Mouse (Mus musculus): ENCODE results near the gene Arhgap1. TPM values are rescaled to one million over a fixed set of nuclear protein-coding genes. Genes with fewer than 3 reads are reported as not detected.
"Not testable (repeated sequence)": the region's sequence is repeated elsewhere in the genome, so short reads cannot be mapped to it uniquely, and the experiment has no call there.

The Arhgap1 gene
- polyA plus RNA-seq (2015; fragmentation: Nextera tagmentation; extraction: Ambion mirVana), result 111 and 114 TPM in 2 replicates

DNA sequence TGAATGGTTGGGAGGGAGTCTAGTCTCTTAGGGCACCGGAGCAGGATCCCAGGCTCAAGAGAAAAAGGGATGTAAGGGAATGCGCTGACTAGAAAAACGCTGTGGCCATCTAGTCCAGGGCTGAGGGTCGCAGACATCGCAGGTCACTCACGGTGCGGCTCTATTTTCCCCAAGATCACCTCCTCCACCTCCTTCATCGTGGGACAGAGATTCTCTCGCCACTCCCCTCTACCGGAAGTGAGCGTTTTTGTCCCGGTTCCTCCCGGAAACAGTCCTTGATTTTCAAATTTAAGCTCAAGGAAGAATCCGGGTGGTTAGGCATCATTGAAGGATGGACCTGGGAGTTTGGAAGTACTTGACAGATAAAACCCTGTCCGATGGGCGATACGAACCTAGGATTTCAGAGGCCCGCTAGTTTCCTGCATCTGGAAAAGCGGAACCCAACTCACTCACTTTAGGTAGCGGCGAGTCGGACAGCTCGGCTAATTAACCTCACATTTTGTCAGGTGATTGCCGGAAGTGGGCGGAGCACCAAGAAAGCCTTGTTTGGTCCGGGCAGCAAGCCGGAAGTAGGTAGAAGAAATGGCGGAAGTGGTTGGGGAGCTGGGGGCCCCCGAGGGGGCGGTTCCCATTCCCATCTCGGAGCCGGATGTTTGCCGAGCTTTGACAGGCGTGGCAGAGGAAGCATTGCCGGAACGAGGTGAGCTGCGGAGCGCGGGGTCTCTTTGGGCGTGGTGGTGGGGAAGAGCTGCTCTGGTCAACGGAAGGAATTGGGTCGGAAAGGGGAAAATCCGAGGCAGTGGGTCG, at the start of gene Arhgap1, which contains the start of gene Zfp408:
Arhgap1 (plus strand) TSS at position 308 of the 807 bp plus-strand sequence.
Zfp408 (minus strand) TSS at position 239 of the 807 bp plus-strand sequence.
- H3K27me3 ChIP-seq (ENCODE audit: insufficient read depth, low read length), result no peaks in the 10 kb centered on the region
- TF ChIP-seq CTCF (IDR thresholded peaks at IDR 0.05; ENCODE audit: low read depth), result no peak
- peak within 1 kb of the TSS; percentile 85 for H3K9ac ChIP-seq (ENCODE audit: low read depth, low read length)
- peaks cover 12% of the 10 kb centered on the region; the same call in 1 of the 2 replicates for H3K4me1 ChIP-seq (replicated peaks; ENCODE audit: insufficient read depth, low read length)
- H3K27ac ChIP-seq, result peak within 1 kb of the TSS; percentile 93
- peak within 1 kb of the TSS; percentile 92 for H3K4me2 ChIP-seq (ENCODE audit: low read length)
- DNase-seq (ENCODE audit: low spot score), result peak; percentile 99
- H3K36me3 ChIP-seq (ENCODE audit: insufficient read depth, low read length), result peaks cover 38% of the 10 kb centered on the region
- H3K9me3 ChIP-seq (replicated peaks; ENCODE audit: low read length), result no peaks in the 10 kb centered on the region
- peak within 1 kb of the TSS; percentile 83 for H3K4me3 ChIP-seq (replicated peaks; ENCODE audit: low read depth, low read length)
- WGBS, result under 1% methylated on average over 44 of the region's 44 CpGs
- ATAC-seq (replicated peaks; ENCODE audit: low FRiP score, low read depth), result peak; percentile 94

DNA sequence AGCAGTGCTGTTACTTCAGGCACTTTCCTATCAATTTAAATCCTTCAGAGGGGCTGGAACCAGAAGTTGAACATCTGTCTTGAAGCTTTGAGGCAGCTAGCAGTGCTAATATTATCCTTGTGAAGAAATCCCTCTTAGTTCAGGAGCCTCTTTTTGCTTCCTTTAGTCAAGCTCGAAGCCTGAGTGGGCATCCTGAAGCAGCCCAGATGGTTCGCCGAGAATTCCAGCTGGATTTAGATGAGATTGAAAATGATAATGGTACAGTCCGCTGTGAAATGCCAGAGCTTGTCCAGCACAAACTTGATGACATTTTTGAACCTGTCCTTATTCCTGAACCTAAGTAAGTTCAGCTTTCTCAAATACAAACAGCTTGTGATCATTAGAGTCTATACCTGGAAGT, 49.2 kb upstream of the Arhgap1 start:
- H3K4me1 ChIP-seq (replicated peaks; ENCODE audit: insufficient read depth, low read length), result no peaks in the 10 kb centered on the region
- no peaks in the 10 kb centered on the region for H3K27me3 ChIP-seq (ENCODE audit: insufficient read depth, low read length)
- DNase-seq (ENCODE audit: low spot score) (no peak), ATAC-seq (replicated peaks; ENCODE audit: low FRiP score, low read depth) (no peak)
- H3K9me3 ChIP-seq (replicated peaks; ENCODE audit: low read length), result no peaks in the 10 kb centered on the region
- H3K36me3 ChIP-seq (ENCODE audit: insufficient read depth, low read length), result peaks cover 63% of the 10 kb centered on the region
- H3K4me3 ChIP-seq (replicated peaks; ENCODE audit: low read depth, low read length), result no peak overlapping the region
- no peak overlapping the region for H3K27ac ChIP-seq
- 96% methylated on average over 4 of the region's 4 CpGs for WGBS
- TF ChIP-seq CTCF (IDR thresholded peaks at IDR 0.05; ENCODE audit: low read depth), result no peak
- no peak overlapping the region for H3K4me2 ChIP-seq (ENCODE audit: low read length)
- H3K9ac ChIP-seq (ENCODE audit: low read depth, low read length), result no peak overlapping the region

DNA sequence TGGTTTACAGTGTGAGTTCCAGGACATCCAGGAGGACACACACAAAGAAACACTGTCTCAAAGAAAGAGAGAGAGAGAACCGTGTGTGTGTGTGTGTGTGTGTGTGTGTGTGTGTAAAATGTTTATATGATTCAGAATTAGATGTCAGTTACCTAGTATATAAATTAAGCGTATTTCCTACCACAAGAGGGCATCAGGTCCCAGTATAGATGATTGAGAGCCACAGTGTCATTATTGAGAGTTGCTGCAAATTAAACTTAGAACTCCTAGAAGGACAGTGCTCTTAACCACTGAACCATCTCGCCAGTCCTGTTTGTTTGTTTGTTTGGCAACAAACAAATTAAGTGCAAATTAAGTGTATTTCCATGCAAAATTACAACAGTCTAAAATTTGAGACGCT, 47.3 kb upstream of the Arhgap1 start:
- Histone ChIP-seq H3K36me3 (ENCODE audit: insufficient read depth, low read length) (peaks cover 58% of the 10 kb centered on the region), H3K4me3 (replicated peaks; ENCODE audit: low read depth, low read length) (no peak overlapping the region), H3K27me3 (ENCODE audit: insufficient read depth, low read length) (no peaks in the 10 kb centered on the region), H3K9ac (ENCODE audit: low read depth, low read length) (no peak overlapping the region), H3K27ac (no peak overlapping the region), H3K4me1 (replicated peaks; ENCODE audit: insufficient read depth, low read length) (no peaks in the 10 kb centered on the region), H3K9me3 (replicated peaks; ENCODE audit: low read length) (no peaks in the 10 kb centered on the region), H3K4me2 (ENCODE audit: low read length) (no peak overlapping the region)
- TF ChIP-seq CTCF (IDR thresholded peaks at IDR 0.05; ENCODE audit: low read depth), result peak; percentile 48
- DNase-seq (ENCODE audit: low spot score) (peak; percentile 14), ATAC-seq (replicated peaks; ENCODE audit: low FRiP score, low read depth) (no peak)
- 87% methylated on average over 4 of the region's 4 CpGs for WGBS

- not testable (repeated sequence) for H3K4me2 ChIP-seq (ENCODE audit: low read length); DNase-seq (ENCODE audit: low spot score); H3K4me3 ChIP-seq (replicated peaks; ENCODE audit: low read depth, low read length); H3K4me1 ChIP-seq (replicated peaks; ENCODE audit: insufficient read depth, low read length); H3K9me3 ChIP-seq (replicated peaks; ENCODE audit: low read length); ATAC-seq (replicated peaks; ENCODE audit: low FRiP score, low read depth); H3K27ac ChIP-seq; H3K9ac ChIP-seq (ENCODE audit: low read depth, low read length); H3K27me3 ChIP-seq (ENCODE audit: insufficient read depth, low read length)
- peaks cover 32% of the 10 kb centered on the region for H3K36me3 ChIP-seq (ENCODE audit: insufficient read depth, low read length)
- 0 out of 2 replicates have a peak, but pooled peaks have one; percentile 5 for TF ChIP-seq CTCF (IDR thresholded peaks at IDR 0.05; ENCODE audit: low read depth)
These were observed 40.3 kb upstream of the Arhgap1 start for GRCm38 (mm10) chr2:91609370-91609769.

GRCm38 (mm10) chr2:91622356-91622755, 27.3 kb upstream of the Arhgap1 start:
- Histone ChIP-seq H3K4me3 (replicated peaks; ENCODE audit: low read depth, low read length) (no peak overlapping the region), H3K4me2 (ENCODE audit: low read length) (no peak overlapping the region), H3K36me3 (ENCODE audit: insufficient read depth, low read length) (peaks cover 45% of the 10 kb centered on the region), H3K9me3 (replicated peaks; ENCODE audit: low read length) (no peaks in the 10 kb centered on the region), H3K27ac (no peak overlapping the region), H3K4me1 (replicated peaks; ENCODE audit: insufficient read depth, low read length) (no peaks in the 10 kb centered on the region), H3K9ac (ENCODE audit: low read depth, low read length) (no peak overlapping the region), H3K27me3 (ENCODE audit: insufficient read depth, low read length) (no peaks in the 10 kb centered on the region)
- no peak for ATAC-seq (replicated peaks; ENCODE audit: low FRiP score, low read depth)
- no peak for TF ChIP-seq CTCF (IDR thresholded peaks at IDR 0.05; ENCODE audit: low read depth)
- 96% methylated on average over 5 of the region's 5 CpGs for WGBS
- DNase-seq (ENCODE audit: low spot score), result no peak

DNA sequence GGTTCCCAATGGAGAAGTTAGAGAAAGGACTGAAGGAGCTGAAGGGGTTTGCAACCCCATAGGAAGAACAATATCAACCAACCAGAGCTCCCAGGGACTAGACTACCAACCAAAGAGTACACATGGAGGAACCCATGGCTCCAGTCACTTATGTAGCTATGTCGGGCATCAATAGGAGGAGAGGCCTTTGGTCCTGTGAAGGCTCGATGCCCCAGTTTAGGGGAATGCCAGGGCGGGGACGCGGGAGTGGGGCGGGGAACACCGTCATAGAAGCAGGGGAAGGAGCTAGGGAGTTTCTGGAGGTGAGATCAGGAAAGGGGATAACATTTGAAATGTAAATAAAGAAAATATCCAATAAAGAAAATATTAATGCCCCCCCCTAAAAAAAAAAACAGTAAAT, 26.3 kb upstream of the Arhgap1 start:
- ATAC-seq (replicated peaks; ENCODE audit: low FRiP score, low read depth); H3K4me2 ChIP-seq (ENCODE audit: low read length); H3K9me3 ChIP-seq (replicated peaks; ENCODE audit: low read length); H3K9ac ChIP-seq (ENCODE audit: low read depth, low read length); H3K4me1 ChIP-seq (replicated peaks; ENCODE audit: insufficient read depth, low read length); H3K27ac ChIP-seq; DNase-seq (ENCODE audit: low spot score); H3K4me3 ChIP-seq (replicated peaks; ENCODE audit: low read depth, low read length); H3K27me3 ChIP-seq (ENCODE audit: insufficient read depth, low read length): not testable (repeated sequence)
- H3K36me3 ChIP-seq (ENCODE audit: insufficient read depth, low read length), result peaks cover 35% of the 10 kb centered on the region
- WGBS, result 93% methylated on average over 7 of the region's 7 CpGs
